Mouse (Mus musculus): ENCODE measurements at regions not wholly inside any gene's neighbourhood (a gene's known extent, or its start where the extent isn't known, plus 50 kb on each side); places are given as distances from the start of the nearest gene placed in this dataset.
A peak's percentile ranks its signal among the peaks of the same experiment; 100 is the strongest.

DNA sequence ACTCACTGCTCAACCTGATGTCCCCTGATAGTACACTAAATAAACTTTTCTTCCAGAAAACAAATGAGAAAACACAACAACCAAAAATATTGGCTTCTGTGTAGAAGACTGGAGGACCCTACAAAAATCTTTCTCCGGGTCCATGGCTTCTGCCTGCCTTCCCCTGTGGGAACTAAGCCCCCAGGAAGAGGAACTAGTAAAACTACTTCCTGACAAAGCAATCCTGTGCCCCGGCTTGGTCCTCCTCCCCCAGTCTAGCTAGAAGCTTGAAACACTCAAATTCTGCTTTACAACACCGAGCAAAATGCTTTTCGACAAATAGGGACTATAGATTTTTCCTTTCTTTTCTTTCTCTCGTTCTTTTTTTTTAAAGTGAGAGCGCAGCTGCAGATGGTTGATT lies 51.3 kb upstream of the Mki67 start:
- DNase-seq (ENCODE audit: low read depth in 2 of 2, low spot score in 2 of 2), result no peak

GRCm38 (mm10) chr7:135768064-135768463 lies 51.9 kb upstream of the Mki67 start:
- no peak for DNase-seq (ENCODE audit: low read depth in 2 of 2, low spot score in 2 of 2)

- DNase-seq (ENCODE audit: low read depth in 2 of 2, low spot score in 2 of 2), result peak; percentile 5 to 41
Measured at GRCm38 (mm10) chr7:135768592-135768991, 52.4 kb upstream of the Mki67 start.

GRCm38 (mm10) chr7:135769082-135769673 lies 53.0 kb upstream of the Mki67 start:
- no peak for DNase-seq (ENCODE audit: low read depth in 2 of 2, low spot score in 2 of 2)

DNA sequence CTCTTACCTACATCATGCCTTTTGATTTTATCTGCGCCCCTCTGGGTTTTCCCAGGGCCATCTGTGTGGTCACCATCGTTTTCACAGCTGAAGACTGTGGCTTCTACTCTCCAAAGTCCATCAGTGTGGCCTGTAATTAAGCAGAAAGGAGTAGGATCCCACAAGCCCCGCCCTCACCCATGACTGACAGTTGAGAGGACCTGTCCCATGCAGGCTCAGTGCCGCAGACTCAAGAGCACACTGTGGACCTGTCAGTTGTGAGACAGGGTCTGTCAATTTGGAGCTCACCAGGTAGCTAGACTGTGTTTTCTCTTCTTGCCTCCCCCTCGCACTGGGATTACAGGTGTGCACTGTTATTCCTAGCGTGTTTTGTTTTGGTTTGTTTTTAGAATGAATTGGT lies 53.9 kb upstream of the Mki67 start:
- no peak for DNase-seq (ENCODE audit: low read depth in 2 of 2, low spot score in 2 of 2)

- no peak for DNase-seq (ENCODE audit: low read depth in 2 of 2, low spot score in 2 of 2)
Measured at GRCm38 (mm10) chr7:135775832-135776433, 59.8 kb upstream of the Mki67 start.

- DNase-seq (ENCODE audit: low read depth in 2 of 2, low spot score in 2 of 2), result no peak
Measured at GRCm38 (mm10) chr7:135790167-135790566, 74.0 kb upstream of the Mki67 start.

GRCm38 (mm10) chr7:135790978-135791377 lies 74.8 kb upstream of the Mki67 start:
- peak; percentile 8 to 18 for DNase-seq (ENCODE audit: low read depth in 2 of 2, low spot score in 2 of 2)

- no peak for DNase-seq (ENCODE audit: low read depth in 2 of 2, low spot score in 2 of 2)
Measured at GRCm38 (mm10) chr7:135791953-135792690, 76.0 kb upstream of the Mki67 start.

DNA sequence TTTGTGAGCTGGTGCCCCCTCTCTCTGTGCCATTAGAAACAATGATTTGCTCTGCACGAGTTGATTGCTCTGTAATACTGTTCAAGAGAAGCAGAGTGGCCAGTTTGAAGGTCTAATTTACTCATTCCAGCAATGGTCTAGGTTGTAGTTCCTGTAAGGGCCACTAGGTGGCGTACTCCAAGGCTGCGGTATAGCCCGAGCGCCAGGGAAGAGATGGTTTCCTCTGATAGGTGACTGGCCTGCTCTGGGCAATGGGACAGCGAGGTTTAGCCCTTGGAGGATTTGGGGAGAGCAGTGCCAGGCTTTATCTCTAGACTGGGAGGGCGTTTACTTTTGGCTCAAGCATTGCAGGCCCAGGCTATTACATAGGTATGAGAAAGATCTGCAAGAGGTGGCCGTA lies 76.8 kb upstream of the Mki67 start:
- DNase-seq (ENCODE audit: low read depth in 2 of 2, low spot score in 2 of 2), result peak; percentile 25 to 29

DNA sequence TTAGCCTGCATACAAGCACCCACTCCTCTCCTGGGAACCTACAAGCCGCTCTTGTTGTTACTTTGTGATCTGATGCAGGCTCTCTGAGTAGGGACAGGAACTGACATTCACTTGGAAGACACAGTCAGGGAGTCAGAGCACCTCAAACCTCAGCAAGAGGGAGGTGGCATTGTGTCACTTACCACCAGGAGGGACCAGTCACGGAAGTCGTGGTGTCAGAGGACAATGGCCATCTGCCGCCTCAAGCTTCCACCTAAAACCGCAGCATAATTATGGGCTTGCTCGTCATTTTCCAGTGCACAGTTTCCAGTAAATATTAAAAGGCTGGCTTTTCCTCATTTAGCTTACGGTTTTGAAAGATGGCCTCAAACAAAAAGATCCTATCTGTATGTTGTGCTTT lies 78.1 kb upstream of the Mki67 start:
- DNase-seq (ENCODE audit: low read depth in 2 of 2, low spot score in 2 of 2), result no peak

DNA sequence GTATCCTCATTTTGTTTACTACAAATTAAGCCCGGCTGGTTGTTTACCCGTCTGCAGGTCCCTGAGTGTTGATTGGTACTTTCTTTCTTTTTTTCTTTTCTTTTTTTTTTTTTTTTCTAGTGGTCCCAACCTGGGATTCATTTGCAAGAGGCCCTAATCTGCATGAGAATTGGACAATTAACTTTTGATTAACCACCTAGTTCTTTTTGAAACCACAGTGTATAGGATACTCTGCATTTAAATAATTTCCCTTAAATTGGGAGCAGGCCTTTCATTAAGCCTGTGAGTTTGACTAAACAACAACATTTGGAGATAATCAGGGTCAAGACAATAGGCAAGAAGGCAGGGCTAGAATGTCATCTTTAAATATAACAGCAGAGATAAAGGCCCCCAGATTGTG lies 78.5 kb upstream of the Mki67 start:
- no peak for DNase-seq (ENCODE audit: low read depth in 2 of 2, low spot score in 2 of 2)

DNA sequence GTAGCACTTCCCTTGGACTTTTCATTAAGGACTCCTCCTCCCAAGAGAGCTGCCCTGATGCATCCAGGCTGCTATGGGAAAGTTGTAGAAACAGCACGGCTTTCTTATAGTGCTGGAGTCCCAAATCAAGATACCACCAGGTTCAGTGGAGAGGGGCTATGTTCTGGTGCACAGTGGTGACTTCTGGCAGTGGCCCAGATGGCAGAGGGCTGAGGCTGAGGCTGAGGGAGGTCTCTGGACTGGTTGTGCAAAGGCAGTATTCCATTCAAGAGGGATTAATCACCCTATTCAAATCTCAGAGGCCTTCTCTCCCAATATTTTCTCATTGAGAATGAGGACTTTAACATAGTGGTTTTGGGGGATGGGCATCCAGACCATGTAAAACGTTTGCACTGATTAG lies 82.3 kb upstream of the Mki67 start:
- no peak for DNase-seq (ENCODE audit: low read depth in 2 of 2, low spot score in 2 of 2)

- no peak for DNase-seq (ENCODE audit: low read depth in 2 of 2, low spot score in 2 of 2)
Measured at GRCm38 (mm10) chr7:135802598-135803121, 86.5 kb upstream of the Mki67 start.

DNA sequence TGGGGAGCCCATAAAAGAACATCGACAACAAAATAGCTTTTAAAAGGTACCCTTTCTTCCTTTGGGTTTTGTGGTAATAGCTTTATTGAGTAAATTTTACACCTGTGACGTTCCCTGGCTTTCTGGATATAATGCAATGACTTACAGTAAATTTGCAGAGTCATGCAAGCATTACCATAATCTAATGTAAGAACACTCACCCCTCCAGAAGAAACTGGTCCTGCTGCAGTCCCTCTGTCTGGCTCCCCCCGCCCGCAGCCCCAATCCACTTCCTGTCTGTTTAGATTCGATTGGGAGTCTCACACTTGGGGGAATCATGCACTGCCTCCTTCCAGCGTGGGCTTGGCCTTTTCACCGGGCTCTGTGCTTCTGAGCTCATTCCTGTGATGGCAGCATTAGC lies 88.6 kb upstream of the Mki67 start:
- no peak for DNase-seq (ENCODE audit: low read depth in 2 of 2, low spot score in 2 of 2)

DNA sequence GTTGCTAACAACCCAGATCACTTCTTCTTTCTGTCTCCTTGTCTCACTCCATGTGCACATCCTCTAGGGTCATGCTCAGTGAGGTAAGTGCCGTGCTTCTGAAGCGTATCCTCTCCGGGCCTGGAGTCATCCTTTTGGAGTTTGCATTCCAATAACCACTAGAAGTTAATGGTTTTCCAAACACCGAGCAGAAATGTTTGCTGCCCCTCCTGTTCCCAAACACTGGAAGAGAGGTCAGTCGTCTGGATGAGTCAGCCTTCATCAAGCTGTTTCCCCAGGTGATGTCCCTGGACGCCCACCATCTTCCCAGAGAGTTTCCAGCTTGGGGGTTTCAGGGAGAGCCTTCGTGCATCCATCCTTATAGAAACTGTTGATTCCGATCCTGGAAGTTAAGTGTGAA lies 90.0 kb upstream of the Mki67 start:
- DNase-seq (ENCODE audit: low read depth in 2 of 2, low spot score in 2 of 2), result no peak

DNA sequence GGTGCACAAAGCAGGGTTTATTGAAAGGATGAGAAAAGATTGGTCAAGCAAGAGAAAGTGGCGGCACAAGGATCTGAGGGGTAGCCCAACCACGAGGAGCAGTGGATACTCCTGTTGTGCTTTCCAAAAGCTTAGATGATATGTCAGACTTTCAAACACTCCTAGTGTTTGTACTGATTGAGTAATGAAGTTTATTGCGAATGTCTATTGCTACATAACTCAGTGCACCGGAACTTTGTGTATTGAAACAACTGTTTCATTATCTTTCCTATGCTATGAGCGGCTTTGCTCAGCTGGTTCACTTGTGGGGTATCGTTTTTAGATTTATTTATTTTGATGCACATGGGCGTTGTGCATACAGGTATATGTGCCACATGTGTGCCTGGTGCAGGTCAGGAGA lies 90.5 kb upstream of the Mki67 start:
- DNase-seq (ENCODE audit: low read depth in 2 of 2, low spot score in 2 of 2), result no peak

DNA sequence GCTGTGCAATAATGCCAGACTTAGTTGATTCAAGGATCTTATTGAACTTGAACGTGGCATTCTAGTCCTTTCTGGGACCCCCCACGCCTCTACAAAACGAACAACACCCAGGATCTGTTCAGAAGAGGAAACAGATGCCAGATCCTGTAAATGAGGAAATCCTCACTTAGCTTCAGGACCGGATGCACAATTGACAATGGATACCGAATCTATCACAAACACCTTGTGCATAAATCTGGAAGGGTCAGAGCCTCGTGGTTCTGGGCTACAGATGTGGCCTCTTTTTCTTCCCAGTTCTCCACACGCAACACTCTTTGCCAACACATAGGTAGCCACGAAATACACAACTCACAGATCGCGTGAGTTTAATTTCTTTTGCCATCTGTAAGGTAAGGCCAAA lies 93.0 kb upstream of the Mki67 start:
- no peak for DNase-seq (ENCODE audit: low read depth in 2 of 2, low spot score in 2 of 2)

GRCm38 (mm10) chr7:135809751-135810379 lies 93.7 kb upstream of the Mki67 start:
- no peak for DNase-seq (ENCODE audit: low read depth in 2 of 2, low spot score in 2 of 2)

DNA sequence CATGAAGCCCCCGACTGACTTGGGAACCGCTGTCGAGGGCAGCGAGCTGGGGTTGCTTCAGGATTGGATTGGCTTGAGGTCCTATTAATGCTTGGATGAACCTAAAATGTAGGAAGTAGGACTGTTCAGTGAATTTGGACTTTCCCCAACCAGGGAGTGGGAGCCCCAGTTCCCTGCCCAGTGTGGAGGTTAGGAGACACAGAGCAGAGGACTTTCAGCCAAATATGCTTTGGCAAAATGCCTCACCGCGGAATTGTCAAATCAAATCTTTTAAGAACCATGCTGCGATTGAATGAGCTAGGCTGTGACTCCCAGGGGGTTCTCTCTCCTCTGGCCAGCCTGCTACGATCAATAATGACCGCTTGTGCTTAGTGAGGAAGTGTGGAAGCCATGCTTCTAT lies 94.8 kb upstream of the Mki67 start:
- DNase-seq (ENCODE audit: low read depth in 2 of 2, low spot score in 2 of 2), result no peak

GRCm38 (mm10) chr7:135813616-135814015 lies 97.5 kb upstream of the Mki67 start:
- DNase-seq (ENCODE audit: low read depth in 2 of 2, low spot score in 2 of 2), result no peak

DNA sequence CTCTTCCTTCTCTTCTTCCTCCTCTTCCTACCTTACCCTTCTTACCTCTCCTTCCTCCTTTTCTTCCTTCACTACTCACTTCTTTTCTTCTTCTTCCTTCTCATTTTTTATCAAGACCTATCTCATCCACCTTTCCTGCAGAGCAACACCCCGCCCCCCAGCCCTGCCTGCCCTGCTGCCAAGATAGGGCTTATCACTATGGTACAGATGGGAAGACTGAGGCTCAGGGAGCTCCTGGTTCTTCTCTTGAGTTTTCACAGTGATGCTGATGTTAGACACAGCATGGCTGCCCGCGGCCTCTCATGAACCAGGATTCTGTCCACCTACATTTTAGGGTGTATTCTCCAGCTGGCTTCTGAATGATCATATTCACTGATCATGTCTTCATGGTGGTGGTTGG lies 100.0 kb upstream of the Mki67 start:
- DNase-seq (ENCODE audit: low read depth in 2 of 2, low spot score in 2 of 2), result no peak
